Mouse (Mus musculus): ENCODE data around the gene Spata16. TPM values are rescaled to one million over a fixed set of nuclear protein-coding genes. Genes with fewer than 3 reads are reported as not detected.
A peak's percentile ranks its signal among the peaks of the same experiment; 100 is the strongest.

Gene Spata16
- polyA plus RNA-seq, 1 experiment from 2014 or later = not detected

DNA sequence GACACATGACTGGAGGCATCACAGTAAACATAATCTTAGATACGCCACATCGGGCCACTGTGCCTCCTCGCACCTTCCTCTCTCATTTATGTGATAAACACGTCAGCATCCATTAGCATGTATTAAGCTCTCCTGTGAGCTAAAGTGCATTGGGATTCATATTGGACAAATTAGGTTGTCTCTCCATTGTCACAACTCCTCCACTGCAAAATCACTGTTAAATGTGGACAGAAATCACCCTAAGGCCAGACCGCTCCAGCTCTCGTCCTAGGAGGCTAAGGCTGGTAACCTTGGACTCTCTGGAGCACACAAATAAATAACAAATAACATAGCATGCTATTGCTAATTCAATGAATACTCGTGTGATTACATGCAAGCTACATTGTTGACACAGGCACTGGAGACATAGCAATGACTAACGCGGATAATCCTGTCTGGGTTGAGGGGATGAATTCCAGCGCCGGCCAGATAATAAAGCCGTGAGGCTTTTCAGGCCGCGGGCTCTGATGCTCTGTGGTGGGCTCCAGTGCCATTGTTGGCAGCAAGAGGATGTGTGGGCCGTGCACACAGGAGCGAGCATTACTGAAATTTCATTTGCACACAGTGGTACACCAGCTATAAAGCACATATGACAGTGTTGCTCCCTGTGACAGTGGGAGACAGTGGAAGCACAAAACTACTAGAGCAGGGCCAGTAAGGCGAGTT, 197.8 kb downstream of the Spata16 start:
- Histone ChIP-seq H3K9ac (no peak overlapping the region), H3K36me3 (replicated peaks) (no peaks in the 10 kb centered on the region), H3K27ac (peak overlapping the region; percentile 38; the same call in 1 of the 2 replicates), H3K27me3 (replicated peaks) (no peaks in the 10 kb centered on the region), H3K9me3 (no peaks in the 10 kb centered on the region), H3K4me3 (no peak overlapping the region), H3K4me1 (peaks cover 22% of the 10 kb centered on the region), H3K4me2 (no peak overlapping the region)
- peak; percentile 70 for ATAC-seq (replicated peaks)
- 25% methylated on average over 17 of the region's 17 CpGs for WGBS

GRCm38 (mm10) chr3:26845041-26845440, 207.6 kb downstream of the Spata16 start:
- 70% methylated on average over 3 of the region's 3 CpGs for WGBS
- ATAC-seq (replicated peaks) = no peak
- no peak overlapping the region for H3K4me2 ChIP-seq

DNA sequence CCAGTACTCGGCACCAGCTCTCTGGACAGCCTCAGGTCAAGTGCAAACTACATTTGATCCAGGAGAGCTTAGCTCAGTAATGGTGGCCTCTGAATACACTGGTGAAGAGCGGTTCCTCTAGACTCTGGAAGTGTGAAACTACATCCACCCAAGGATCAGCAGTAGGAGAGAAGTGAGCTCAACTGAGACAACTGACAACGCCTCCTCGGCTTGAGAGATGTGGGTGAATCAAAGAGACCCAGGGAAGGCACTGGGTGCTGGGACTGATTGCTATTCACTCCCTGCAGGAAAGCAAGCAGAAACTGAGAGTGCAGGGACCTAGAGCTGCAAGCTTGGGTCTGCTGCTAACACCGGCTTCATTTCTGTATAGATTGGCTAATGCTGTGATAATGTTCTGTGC, 210.5 kb downstream of the Spata16 start:
- ATAC-seq (replicated peaks) = no peak
- WGBS = 86% methylated on average over 5 of the region's 5 CpGs
- no peak overlapping the region for H3K27ac ChIP-seq

More at GRCm38 (mm10) chr3:26845041-26845440, 207.6 kb downstream of the Spata16 start:
- Histone ChIP-seq H3K9ac (no peak overlapping the region), H3K27ac (no peak overlapping the region), H3K27me3 (replicated peaks) (no peaks in the 10 kb centered on the region), H3K4me3 (no peak overlapping the region), H3K36me3 (replicated peaks) (no peaks in the 10 kb centered on the region), H3K4me1 (peaks cover under 1% of the 10 kb centered on the region; the same call in 1 of the 2 replicates), H3K9me3 (no peaks in the 10 kb centered on the region)

DNA sequence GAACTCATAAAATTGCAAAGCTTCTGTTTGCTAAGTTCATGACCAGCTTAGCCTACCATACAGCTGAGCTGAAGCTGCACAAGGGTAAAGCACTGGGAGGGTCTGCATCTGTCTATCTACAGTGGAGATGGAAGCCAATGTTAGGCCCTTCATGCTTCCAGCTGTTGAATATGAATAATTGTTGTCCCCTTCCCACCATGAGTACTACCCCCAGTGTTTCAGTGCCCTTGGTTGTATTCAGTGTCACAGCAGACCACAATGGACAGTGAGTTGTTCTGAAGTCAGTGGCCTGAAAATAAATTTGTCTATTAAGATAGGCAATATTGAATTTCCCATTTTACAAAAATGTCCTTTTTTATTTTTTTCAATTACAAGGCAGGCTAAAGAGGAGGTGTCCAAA, 212.8 kb downstream of the Spata16 start:
- no peaks in the 10 kb centered on the region for H3K27me3 ChIP-seq (replicated peaks)
- H3K4me3 ChIP-seq = no peak overlapping the region
- peaks cover 14% of the 10 kb centered on the region for H3K4me1 ChIP-seq
- H3K9me3 ChIP-seq = no peaks in the 10 kb centered on the region
- 0 out of 2 replicates have a peak overlapping the region, but pooled peaks have one; percentile 45 for H3K27ac ChIP-seq
- H3K4me2 ChIP-seq = no peak overlapping the region
- H3K36me3 ChIP-seq (replicated peaks) = no peaks in the 10 kb centered on the region
- H3K9ac ChIP-seq = no peak overlapping the region
- peak; percentile 58 for ATAC-seq (replicated peaks)

More for the DNA sequence above, 210.5 kb downstream of the Spata16 start:
- no peak overlapping the region for H3K4me3 ChIP-seq
- peaks cover 14% of the 10 kb centered on the region for H3K4me1 ChIP-seq
- H3K36me3 ChIP-seq (replicated peaks) = no peaks in the 10 kb centered on the region
- no peak overlapping the region for H3K9ac ChIP-seq
- H3K27me3 ChIP-seq (replicated peaks) = no peaks in the 10 kb centered on the region
- H3K9me3 ChIP-seq = no peaks in the 10 kb centered on the region
- H3K4me2 ChIP-seq = no peak overlapping the region

GRCm38 (mm10) chr3:26850691-26851563, 213.5 kb downstream of the Spata16 start:
- Histone ChIP-seq H3K27me3 (replicated peaks) (no peaks in the 10 kb centered on the region), H3K9ac (no peak overlapping the region), H3K4me3 (no peak overlapping the region), H3K9me3 (no peaks in the 10 kb centered on the region), H3K4me1 (peaks cover 14% of the 10 kb centered on the region), H3K27ac (peak overlapping the region; percentile 68), H3K36me3 (replicated peaks) (no peaks in the 10 kb centered on the region), H3K4me2 (no peak overlapping the region)
- peak; percentile 87 for ATAC-seq (replicated peaks)
- WGBS = 30% methylated on average over 9 of the region's 9 CpGs

DNA sequence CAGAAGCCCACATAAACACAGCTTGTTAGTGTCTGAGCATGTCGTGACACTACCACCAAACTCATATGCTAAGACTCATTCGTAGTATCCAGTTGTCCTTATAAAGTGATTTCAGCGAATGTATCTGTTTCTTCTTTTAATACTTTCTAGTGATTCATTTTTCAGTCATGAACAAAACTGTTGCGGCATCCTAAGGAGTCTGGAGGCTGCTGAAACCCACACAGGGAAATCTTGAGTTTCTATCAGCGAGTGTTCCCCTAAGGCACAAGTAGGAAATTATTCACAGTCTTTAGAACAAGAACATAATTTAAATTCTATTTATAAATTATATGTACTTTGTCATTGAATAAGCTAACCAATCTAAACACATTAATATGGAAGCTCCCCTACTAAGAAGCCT, 216.1 kb downstream of the Spata16 start:
- 85% methylated on average over 5 of the region's 5 CpGs for WGBS
- no peak for ATAC-seq (replicated peaks)
- Histone ChIP-seq H3K27ac (no peak overlapping the region), H3K9me3 (no peaks in the 10 kb centered on the region), H3K4me3 (no peak overlapping the region), H3K36me3 (replicated peaks) (no peaks in the 10 kb centered on the region), H3K4me1 (peaks cover 14% of the 10 kb centered on the region), H3K27me3 (replicated peaks) (no peaks in the 10 kb centered on the region), H3K4me2 (no peak overlapping the region), H3K9ac (no peak overlapping the region)

DNA sequence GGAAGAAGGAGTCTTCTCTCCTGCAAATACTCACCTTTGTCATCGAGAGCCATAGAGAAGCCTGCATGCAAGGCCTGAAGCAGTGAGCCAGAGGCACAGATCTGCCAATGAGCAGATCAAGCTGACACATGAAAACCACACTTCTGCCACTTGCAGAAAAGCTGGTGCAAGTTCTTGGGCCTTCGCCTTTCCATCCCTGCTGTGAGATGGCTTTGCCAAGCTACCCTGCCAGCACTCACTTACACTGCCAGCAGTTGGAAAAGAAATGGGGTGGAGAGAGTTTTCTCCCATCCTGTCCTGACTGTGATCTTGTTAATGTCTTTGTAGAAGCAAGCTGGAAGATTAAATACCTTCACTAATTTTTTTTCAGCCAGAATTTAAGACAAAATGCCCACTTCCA, 237.3 kb downstream of the Spata16 start:
- Histone ChIP-seq H3K4me1 (no peaks in the 10 kb centered on the region), H3K9me3 (no peaks in the 10 kb centered on the region), H3K9ac (no peak overlapping the region), H3K4me2 (no peak overlapping the region), H3K27me3 (replicated peaks) (no peaks in the 10 kb centered on the region), H3K4me3 (no peak overlapping the region), H3K27ac (no peak overlapping the region), H3K36me3 (replicated peaks) (no peaks in the 10 kb centered on the region)
- no peak for ATAC-seq (replicated peaks)
- WGBS = 83% methylated on average over 2 of the region's 2 CpGs

DNA sequence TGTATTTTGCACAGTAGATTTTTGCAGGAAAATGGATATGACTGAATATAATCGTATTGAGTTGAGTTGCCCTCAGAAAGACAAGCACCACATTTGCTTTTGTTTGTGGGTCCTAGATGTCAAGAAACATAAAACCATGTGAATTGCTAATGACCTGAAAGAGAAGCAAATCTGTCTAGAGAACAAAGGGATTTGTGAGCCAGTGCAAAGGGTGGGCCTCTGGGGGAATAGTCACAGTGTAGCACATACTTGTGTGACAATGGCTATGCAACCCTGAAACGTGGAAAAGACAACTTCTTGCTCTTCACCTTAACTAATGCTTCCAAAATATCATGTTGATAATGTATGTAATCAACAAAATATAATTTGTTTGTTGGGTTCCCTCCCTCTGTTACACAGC, 239.9 kb downstream of the Spata16 start:
- Histone ChIP-seq H3K9me3 (no peaks in the 10 kb centered on the region), H3K9ac (no peak overlapping the region), H3K4me2 (no peak overlapping the region), H3K27me3 (replicated peaks) (no peaks in the 10 kb centered on the region), H3K4me3 (no peak overlapping the region), H3K27ac (no peak overlapping the region), H3K4me1 (no peaks in the 10 kb centered on the region), H3K36me3 (replicated peaks) (no peaks in the 10 kb centered on the region)
- WGBS = 26% methylated on average over 2 of the region's 2 CpGs
- no peak for ATAC-seq (replicated peaks)

DNA sequence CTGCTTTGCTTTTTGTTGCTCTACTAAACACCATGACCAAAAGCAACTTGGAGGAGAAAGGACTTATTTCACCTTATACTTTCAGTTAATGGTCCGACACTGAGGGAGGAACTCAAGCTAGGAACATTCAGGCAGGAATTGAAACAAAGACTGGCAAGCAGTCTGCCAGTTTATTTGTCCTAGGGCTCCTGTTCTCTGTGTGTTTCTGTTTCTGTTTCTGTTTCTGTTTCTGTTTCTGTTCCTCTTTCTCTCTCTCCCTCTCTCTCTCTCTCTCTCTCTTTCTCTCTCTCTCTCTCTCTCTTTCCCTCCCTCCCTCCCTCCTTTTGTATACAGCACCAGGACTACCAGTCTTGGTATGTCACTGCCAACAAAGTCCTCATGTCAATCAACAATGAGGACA, 279.2 kb downstream of the Spata16 start:
- ATAC-seq (replicated peaks) = no peak
- Histone ChIP-seq H3K4me2 (no peak overlapping the region), H3K27me3 (replicated peaks) (no peaks in the 10 kb centered on the region), H3K36me3 (replicated peaks) (no peaks in the 10 kb centered on the region), H3K9me3 (no peaks in the 10 kb centered on the region), H3K4me1 (peaks cover 7% of the 10 kb centered on the region; the same call in 1 of the 2 replicates), H3K27ac (no peak overlapping the region), H3K9ac (no peak overlapping the region), H3K4me3 (no peak overlapping the region)
- 78% methylated on average over 1 of the region's 1 CpGs for WGBS

GRCm38 (mm10) chr3:26920986-26921385, 283.6 kb downstream of the Spata16 start:
- no peak overlapping the region for H3K4me2 ChIP-seq
- H3K9ac ChIP-seq = no peak overlapping the region
- H3K36me3 ChIP-seq (replicated peaks) = no peaks in the 10 kb centered on the region
- no peak for ATAC-seq (replicated peaks)
- no peak overlapping the region for H3K27ac ChIP-seq
- 19% methylated on average over 7 of the region's 7 CpGs for WGBS
- H3K4me1 ChIP-seq = peaks cover 7% of the 10 kb centered on the region; the same call in 1 of the 2 replicates
- H3K27me3 ChIP-seq (replicated peaks) = no peaks in the 10 kb centered on the region
- H3K9me3 ChIP-seq = no peaks in the 10 kb centered on the region
- H3K4me3 ChIP-seq = no peak overlapping the region

- Histone ChIP-seq H3K36me3 (replicated peaks) (no peaks in the 10 kb centered on the region), H3K9ac (no peak overlapping the region), H3K9me3 (no peaks in the 10 kb centered on the region), H3K27me3 (replicated peaks) (no peaks in the 10 kb centered on the region), H3K4me1 (peaks cover 7% of the 10 kb centered on the region; the same call in 1 of the 2 replicates), H3K4me3 (no peak overlapping the region), H3K4me2 (no peak overlapping the region), H3K27ac (no peak overlapping the region)
- WGBS = 88% methylated on average over 2 of the region's 2 CpGs
- ATAC-seq (replicated peaks) = no peak
These were observed 284.2 kb downstream of the Spata16 start for GRCm38 (mm10) chr3:26921576-26921975.

GRCm38 (mm10) chr3:26923391-26923790, 286.0 kb downstream of the Spata16 start:
- Histone ChIP-seq H3K36me3 (replicated peaks) (no peaks in the 10 kb centered on the region), H3K27me3 (replicated peaks) (no peaks in the 10 kb centered on the region), H3K9ac (no peak overlapping the region), H3K9me3 (no peaks in the 10 kb centered on the region), H3K4me1 (peaks cover 7% of the 10 kb centered on the region; the same call in 1 of the 2 replicates), H3K27ac (no peak overlapping the region), H3K4me3 (no peak overlapping the region), H3K4me2 (no peak overlapping the region)
- WGBS = 90% methylated on average over 5 of the region's 5 CpGs
- ATAC-seq (replicated peaks) = no peak

Measured in midbrain, embryonic 15.5 days (tissue).